Mouse (Mus musculus) olfactory bulb, adult 2 months (tissue): ENCODE measurements around the gene Ttyh2.

ENCODE experiments used
- CTCF ChIP-seq: fragments of 200-500 bp; IDR thresholded peaks from 2 replicates; pipeline ENCODE4 v1.5.1; 2012; ENCODE audit warnings: low read depth, mild to moderate bottlenecking, low read length, moderate library complexity; ENCODE audit not compliant: insufficient read depth
- POLR2A ChIP-seq: fragments of 200-500 bp; IDR thresholded peaks from 2 replicates; pipeline ENCODE4 v1.6.1; 2012; ENCODE audit warnings: mild to moderate bottlenecking, low read depth, low read length, moderate library complexity; ENCODE audit not compliant: insufficient read depth

- no peak for TF ChIP-seq CTCF
- no peak for TF ChIP-seq POLR2A
These were observed 52.0 kb downstream of the Ttyh2 start, which contains the start of gene Dnaic2 for GRCm38 (mm10) chr11:114726965-114727825.
